Mouse (Mus musculus) lung, adult 2 months (tissue): ENCODE data around the gene Tcf25.

Experiments
- CTCF ChIP-seq: fragments of 200-500 bp; IDR thresholded peaks from 2 replicates; pipeline ENCODE4 v1.5.1; 2011; ENCODE audit warnings: mild to moderate bottlenecking, low read length, control low read depth; ENCODE audit not compliant: insufficient read depth
- POLR2A ChIP-seq: fragments of 200-500 bp; IDR thresholded peaks from 2 replicates; pipeline ENCODE4 v1.6.1; 2011; ENCODE audit warnings: low read depth, mild to moderate bottlenecking, control low read depth, low read length, borderline replicate concordance; ENCODE audit errors: extremely low read depth

GRCm38 (mm10) chr8:123404521-123404920, 31.0 kb downstream of the Tcf25 start:
- TF ChIP-seq POLR2A (no peak), CTCF (no peak)
